Mouse (Mus musculus) CH12.LX (cell line): Measurements from ENCODE around the gene Alad. TPM values are rescaled to one million over a fixed set of nuclear protein-coding genes. Genes with fewer than 3 reads are reported as not detected.
A peak's percentile ranks its signal among the peaks of the same experiment; 100 is the strongest.

Experiments used
- DNase-seq: peaks from one replicate; pipeline ENCODE4 v3.0.0-alpha.2; 2013; ENCODE audit errors: extremely low read depth
- H3K27ac ChIP-seq: 2 replicates; pipeline ENCODE4 v1.5.1; 2012; ENCODE audit warnings: low read depth, mild to moderate bottlenecking, control low read depth, moderate library complexity; ENCODE audit not compliant: insufficient read depth
- H3K27me3 ChIP-seq: replicated peaks from 2 replicates; pipeline ENCODE3; 2012; ENCODE audit warnings: inconsistent platforms
- H3K36me3 ChIP-seq, 2 experiments: replicated peaks in 1 of 2; 2 replicates each; pipeline versions ENCODE3 to v1.6.1; 2012; ENCODE audit warnings: inconsistent platforms in 1 of 2, low read length in 1 of 2, mild to moderate bottlenecking in 1 of 2, mixed read lengths in 1 of 2, moderate library complexity in 1 of 2; ENCODE audit not compliant: control insufficient read depth in 1 of 2, insufficient read depth in 1 of 2
- H3K4me1 ChIP-seq, 2 experiments: 2 replicates each; pipeline ENCODE4 v1.6.1; 2012; ENCODE audit warnings: inconsistent platforms in 1 of 2, moderate library complexity in 1 of 2; ENCODE audit not compliant: insufficient read depth in 2 of 2, control insufficient read depth in 1 of 2
- H3K4me2 ChIP-seq: 2 replicates; pipeline ENCODE4 v1.6.1; 2012; ENCODE audit warnings: low read depth, mild to moderate bottlenecking, control low read depth; ENCODE audit not compliant: poor library complexity, insufficient read depth, severe bottlenecking
- H3K4me3 ChIP-seq, 3 experiments: fragments of 150-350 bp in 1 of 3; sonication (generic) in 1 of 3; replicated peaks in 1 of 3; 2 replicates each; pipeline versions ENCODE3 to v1.5.1; 2011 to 2012; ENCODE audit warnings: low read depth in 2 of 3, low read length in 2 of 3, mild to moderate bottlenecking in 2 of 3, moderate library complexity in 2 of 3, control low read depth in 1 of 3, improper control_type of control experiment in 1 of 3, inconsistent platforms in 1 of 3, mixed read lengths in 1 of 3; ENCODE audit not compliant: poor library complexity in 1 of 3
- H3K79me2 ChIP-seq: replicated peaks from 2 replicates; pipeline ENCODE4 v1.6.1; 2012; ENCODE audit warnings: mild to moderate bottlenecking, moderate library complexity; ENCODE audit not compliant: control insufficient read depth, poor library complexity, insufficient read depth, severe bottlenecking; ENCODE audit errors: extremely low read depth
- H3K9ac ChIP-seq: 2 replicates; pipeline ENCODE4 v1.6.1; 2012; ENCODE audit warnings: low read depth, mild to moderate bottlenecking, control low read depth, moderate library complexity; ENCODE audit not compliant: insufficient read depth
- H3K9me3 ChIP-seq: replicated peaks from 2 replicates; pipeline ENCODE3; 2012; ENCODE audit warnings: low read length, inconsistent platforms, mixed read lengths
- BHLHE40 ChIP-seq: IDR thresholded peaks from 2 replicates; pipeline ENCODE4 v1.6.1; 2011; ENCODE audit warnings: mild to moderate bottlenecking, low read depth, low read length, improper control_type of control experiment
- CHD1 ChIP-seq: IDR thresholded peaks from 2 replicates; pipeline ENCODE4 v1.6.1; 2012; ENCODE audit warnings: low read depth, low read length, improper control_type of control experiment, inconsistent platforms
- CHD2 ChIP-seq: IDR thresholded peaks from 2 replicates; pipeline ENCODE4 v1.6.1; 2011; ENCODE audit warnings: low read length, improper control_type of control experiment
- CTCF ChIP-seq, 2 experiments: IDR thresholded peaks in 1 of 2; conservative IDR thresholded peaks in 1 of 2; 2 replicates each; pipeline ENCODE4 v1.5.1; 2011 to 2012; ENCODE audit warnings: low read depth in 2 of 2, low read length in 2 of 2, improper control_type of control experiment in 1 of 2, inconsistent platforms in 1 of 2, mild to moderate bottlenecking in 1 of 2, moderate library complexity in 1 of 2
- E2F4 ChIP-seq: IDR thresholded peaks from 2 replicates; pipeline ENCODE4 v1.6.1; 2011; ENCODE audit warnings: low read depth, low read length, improper control_type of control experiment; ENCODE audit not compliant: insufficient replicate concordance
- ELF1 ChIP-seq: IDR thresholded peaks from 2 replicates; pipeline ENCODE4 v1.6.1; 2014; ENCODE audit warnings: low read depth, mild to moderate bottlenecking, inconsistent platforms, low read length, improper control_type of control experiment
- EP300 ChIP-seq: IDR thresholded peaks from 2 replicates; pipeline ENCODE4 v1.6.1; 2011; ENCODE audit warnings: low read length, improper control_type of control experiment
- ETS1 ChIP-seq: conservative IDR thresholded peaks from 2 replicates; pipeline ENCODE4 v1.6.1; 2012; ENCODE audit warnings: low read depth, mild to moderate bottlenecking, inconsistent platforms, low read length, improper control_type of control experiment, moderate library complexity
- GABPA ChIP-seq: IDR thresholded peaks from 2 replicates; pipeline ENCODE4 v1.6.1; 2012; ENCODE audit warnings: low read depth, low read length, improper control_type of control experiment, inconsistent platforms; ENCODE audit not compliant: insufficient replicate concordance
- HCFC1 ChIP-seq: IDR thresholded peaks from 2 replicates; pipeline ENCODE4 v1.6.1; 2012; ENCODE audit warnings: low read depth, mild to moderate bottlenecking, inconsistent platforms, low read length, improper control_type of control experiment
- IRF4 ChIP-seq: IDR thresholded peaks from 2 replicates; pipeline ENCODE4 v1.6.1; 2014; ENCODE audit warnings: low read depth, mild to moderate bottlenecking, inconsistent platforms, low read length, improper control_type of control experiment
- JUN ChIP-seq: IDR thresholded peaks from 2 replicates; pipeline ENCODE4 v1.6.1; 2011; ENCODE audit warnings: low read depth, mild to moderate bottlenecking, low read length, improper control_type of control experiment, moderate library complexity; ENCODE audit not compliant: insufficient read depth
- JUND ChIP-seq: conservative IDR thresholded peaks from 2 replicates; pipeline ENCODE4 v1.6.1; 2011; ENCODE audit warnings: low read depth, low read length, improper control_type of control experiment
- KAT2A ChIP-seq: IDR thresholded peaks from 2 replicates; pipeline ENCODE4 v1.6.1; 2012; ENCODE audit warnings: low read length, improper control_type of control experiment, inconsistent platforms; ENCODE audit not compliant: insufficient replicate concordance
- MAFK ChIP-seq: IDR thresholded peaks from 2 replicates; pipeline ENCODE4 v1.6.1; 2011; ENCODE audit warnings: low read length, improper control_type of control experiment; ENCODE audit not compliant: insufficient replicate concordance
- MAX ChIP-seq: IDR thresholded peaks from 2 replicates; pipeline ENCODE4 v1.6.1; 2011; ENCODE audit warnings: low read length, improper control_type of control experiment
- MAZ ChIP-seq: IDR thresholded peaks from 2 replicates; pipeline ENCODE4 v1.6.1; 2012; ENCODE audit warnings: low read depth, mild to moderate bottlenecking, inconsistent platforms, low read length, improper control_type of control experiment, moderate library complexity
- MEF2A ChIP-seq: IDR thresholded peaks from 2 replicates; pipeline ENCODE4 v1.6.1; 2014; ENCODE audit warnings: low read depth, mild to moderate bottlenecking, inconsistent platforms, low read length, improper control_type of control experiment, borderline replicate concordance
- MXI1 ChIP-seq: IDR thresholded peaks from 2 replicates; pipeline ENCODE4 v1.6.1; 2011; ENCODE audit warnings: mild to moderate bottlenecking, low read depth, low read length, improper control_type of control experiment
- MYC ChIP-seq: IDR thresholded peaks from 2 replicates; pipeline ENCODE4 v1.6.1; 2011; ENCODE audit warnings: low read depth, mild to moderate bottlenecking, improper control_type of control experiment, low read length
- NELFE ChIP-seq: IDR thresholded peaks from 2 replicates; pipeline ENCODE4 v1.6.1; 2011; ENCODE audit warnings: low read depth, low read length, improper control_type of control experiment
- NRF1 ChIP-seq: IDR thresholded peaks from 2 replicates; pipeline ENCODE4 v1.6.1; 2014; ENCODE audit warnings: low read depth, mild to moderate bottlenecking, inconsistent platforms, low read length, improper control_type of control experiment, moderate library complexity
- PAX5 ChIP-seq: IDR thresholded peaks from 2 replicates; pipeline ENCODE4 v1.6.1; 2012; ENCODE audit warnings: low read length, inconsistent platforms, mixed read lengths
- POLR2A ChIP-seq: IDR thresholded peaks from 2 replicates; pipeline ENCODE4 v1.6.1; 2011; ENCODE audit warnings: low read depth, mild to moderate bottlenecking, improper control_type of control experiment, low read length
- POLR2AphosphoS2 ChIP-seq: IDR thresholded peaks from 2 replicates; pipeline ENCODE4 v1.6.1; 2011; ENCODE audit warnings: low read depth, low read length, improper control_type of control experiment
- RAD21 ChIP-seq: IDR thresholded peaks from 2 replicates; pipeline ENCODE4 v1.6.1; 2011; ENCODE audit warnings: low read depth, mild to moderate bottlenecking, low read length, improper control_type of control experiment, moderate library complexity
- RCOR1 ChIP-seq: conservative IDR thresholded peaks from 2 replicates; pipeline ENCODE4 v1.6.1; 2012; ENCODE audit warnings: low read depth, mild to moderate bottlenecking, inconsistent platforms, low read length, improper control_type of control experiment
- SIN3A ChIP-seq: IDR thresholded peaks from 2 replicates; pipeline ENCODE4 v1.6.1; 2012; ENCODE audit warnings: low read length, improper control_type of control experiment, inconsistent platforms
- SMC3 ChIP-seq: IDR thresholded peaks from 2 replicates; pipeline ENCODE4 v1.6.1; 2011; ENCODE audit warnings: low read depth, low read length, improper control_type of control experiment
- TBP ChIP-seq: conservative IDR thresholded peaks from 2 replicates; pipeline ENCODE4 v1.6.1; 2011; ENCODE audit warnings: low read depth, low read length, improper control_type of control experiment
- TCF12 ChIP-seq: IDR thresholded peaks from 2 replicates; pipeline ENCODE4 v1.6.1; 2014; ENCODE audit warnings: low read depth, mild to moderate bottlenecking, inconsistent platforms, low read length, improper control_type of control experiment
- UBTF ChIP-seq: IDR thresholded peaks from 2 replicates; pipeline ENCODE4 v1.6.1; 2012; ENCODE audit warnings: low read depth, mild to moderate bottlenecking, inconsistent platforms, low read length, improper control_type of control experiment, moderate library complexity
- USF1 ChIP-seq: IDR thresholded peaks from 2 replicates; pipeline ENCODE4 v1.6.1; 2014; ENCODE audit warnings: low read depth, mild to moderate bottlenecking, inconsistent platforms, low read length, improper control_type of control experiment
- USF2 ChIP-seq: conservative IDR thresholded peaks from 2 replicates; pipeline ENCODE4 v1.6.1; 2011; ENCODE audit warnings: low read depth, low read length, improper control_type of control experiment
- ZC3H11A ChIP-seq: IDR thresholded peaks from 2 replicates; pipeline ENCODE4 v1.6.1; 2012; ENCODE audit warnings: low read depth, mild to moderate bottlenecking, inconsistent platforms, low read length, improper control_type of control experiment
- ZKSCAN1 ChIP-seq: IDR thresholded peaks from 2 replicates; pipeline ENCODE4 v1.6.1; 2012; ENCODE audit warnings: low read depth, inconsistent platforms, low read length, improper control_type of control experiment, borderline replicate concordance
- ZMIZ1 ChIP-seq: IDR thresholded peaks from 2 replicates; pipeline ENCODE4 v1.6.1; 2012; ENCODE audit warnings: low read depth, mild to moderate bottlenecking, inconsistent platforms, low read length, improper control_type of control experiment
- ZNF384 ChIP-seq: IDR thresholded peaks from 2 replicates; pipeline ENCODE4 v1.6.1; 2012; ENCODE audit warnings: low read depth, low read length, improper control_type of control experiment, inconsistent platforms
- dilution Hi-C: fragments of 300-500 bp; cut with MboI; formaldehyde crosslinking; loops from 2 replicates; pipeline ENCODE4 v1.14.3; 2020; ENCODE audit warnings: low sequenced_read_pairs; ENCODE audit not compliant: extremely low pct_unique_long_range_greater_than_20kb, extremely low pct_ligation_motif_present
- in situ Hi-C: fragments of 300-500 bp; cut with MboI; formaldehyde crosslinking; loops from 3 replicates; pipeline ENCODE4 v1.14.3; 2019; ENCODE audit warnings: low sequenced_read_pairs, low pct_ligation_motif_present, low pct_unique_long_range_greater_than_20kb, mixed read lengths
- polyA plus RNA-seq: library from polyadenylated mRNA; unstranded; fragments of >175 nt; gene quantifications from 2 replicates; pipeline ENCODE4 v1.2.1, GENCODE M21; 2012; ENCODE audit warnings: low read depth; ENCODE audit not compliant: insufficient read length
- total RNA-seq, 2 experiments: library from RNA; depleted of rRNA; stranded (reverse); fragments of 300-350 nt in 1 of 2; fragments of >200 nt in 1 of 2; gene quantifications; 2 replicates each; pipeline ENCODE4 v1.2.3; 2012 to 2014

Alad gene
- total RNA-seq (2012; rRNA removed), result 79.0 and 84.2 TPM in 2 replicates
- total RNA-seq (2014; rRNA removed), result 33.3 and 35.1 TPM in 2 replicates
- polyA plus RNA-seq, result 71.5 and 78.2 TPM in 2 replicates

- Histone ChIP-seq H3K4me2 (peak within 1 kb of the TSS; percentile 92), H3K36me3 (peaks cover 4 to 36% of the 10 kb centered on the region in 2 experiments), H3K27ac (peak within 1 kb of the TSS; percentile 43), H3K9ac (peak within 1 kb of the TSS; percentile 89), H3K4me3 (peak within 1 kb of the TSS; percentile 61 to 83 (median 68)), H3K4me1 (peaks cover 12 to 58% of the 10 kb centered on the region in 2 experiments), H3K79me2 (peaks cover 5% of the 10 kb centered on the region), H3K27me3 (no peaks in the 10 kb centered on the region)
- dilution Hi-C loops, result no loop called here
- DNase-seq, result peak; percentile 80
- TF ChIP-seq TBP, result no peak
- no peak for TF ChIP-seq UBTF
- TF ChIP-seq PAX5, result no peak
- TF ChIP-seq CTCF (conservative IDR thresholded peaks at IDR 0.05 in 1 of 2, IDR thresholded peaks at IDR 0.05 in 1 of 2; ENCODE audit: low read depth in 2 of 2, low read length in 2 of 2), result 0 out of 4 replicates have a peak, but pooled peaks of 1 of the 2 experiments have one; percentile 12
- no peak for TF ChIP-seq JUND
- TF ChIP-seq JUN, result no peak
- TF ChIP-seq NELFE, result peak; percentile 97
- peak; percentile 99 for TF ChIP-seq MXI1
- TF ChIP-seq KAT2A, result peak; percentile 40; the same call in 1 of the 2 replicates
- TF ChIP-seq ZC3H11A, result no peak
- no peak for TF ChIP-seq BHLHE40
- peak; percentile 96 for TF ChIP-seq POLR2A
- TF ChIP-seq IRF4, result peak; percentile 50; the same call in 1 of the 2 replicates
- TF ChIP-seq ZMIZ1, result peak; percentile 75
- peak; percentile 79; the same call in 1 of the 2 replicates for TF ChIP-seq MAZ
- TF ChIP-seq MAFK, result no peak
- TF ChIP-seq NRF1, result peak; percentile 43; the same call in 1 of the 2 replicates
- TF ChIP-seq CHD2, result peak; percentile 81
- peak; percentile 5; the same call in 1 of the 2 replicates for TF ChIP-seq USF2
- TF ChIP-seq MAX, result peak; percentile 87
- TF ChIP-seq USF1, result peak; percentile 58
- peak; percentile 98 for TF ChIP-seq ELF1
- no peak for TF ChIP-seq E2F4
- no peak for TF ChIP-seq RAD21
- TF ChIP-seq MEF2A, result no peak
- TF ChIP-seq ZNF384, result no peak
- TF ChIP-seq HCFC1, result peak; percentile 69
- TF ChIP-seq SMC3, result no peak
- peak; percentile 93 for TF ChIP-seq MYC
- no peak; the same call in 1 of the 2 replicates for TF ChIP-seq ETS1
- TF ChIP-seq GABPA, result no peak
- peak; percentile 97 for TF ChIP-seq SIN3A
- TF ChIP-seq ZKSCAN1, result no peak
- TF ChIP-seq POLR2AphosphoS2, result peak; percentile 57; the same call in 1 of the 2 replicates
- no peak for TF ChIP-seq RCOR1
- TF ChIP-seq CHD1, result no peak
- no peak for TF ChIP-seq EP300
- no peak; the same call in none of the 2 replicates for TF ChIP-seq TCF12
- TF ChIP-seq, all 38 proteins: peak for 18
- in situ Hi-C loops, result loop anchor here (10.0 kb wide), 1 partner anchor 175 kb away; no protein-coding TSS in a partner anchor
- no peaks in the 10 kb centered on the region for H3K9me3 ChIP-seq
These were observed at the start of gene Alad for GRCm38 (mm10) chr4:62519849-62520233. Alad (minus strand) TSS chr4:62519918.
